ENCODE assay signal across 12 mouse cellular contexts in the genomic region with DNA sequence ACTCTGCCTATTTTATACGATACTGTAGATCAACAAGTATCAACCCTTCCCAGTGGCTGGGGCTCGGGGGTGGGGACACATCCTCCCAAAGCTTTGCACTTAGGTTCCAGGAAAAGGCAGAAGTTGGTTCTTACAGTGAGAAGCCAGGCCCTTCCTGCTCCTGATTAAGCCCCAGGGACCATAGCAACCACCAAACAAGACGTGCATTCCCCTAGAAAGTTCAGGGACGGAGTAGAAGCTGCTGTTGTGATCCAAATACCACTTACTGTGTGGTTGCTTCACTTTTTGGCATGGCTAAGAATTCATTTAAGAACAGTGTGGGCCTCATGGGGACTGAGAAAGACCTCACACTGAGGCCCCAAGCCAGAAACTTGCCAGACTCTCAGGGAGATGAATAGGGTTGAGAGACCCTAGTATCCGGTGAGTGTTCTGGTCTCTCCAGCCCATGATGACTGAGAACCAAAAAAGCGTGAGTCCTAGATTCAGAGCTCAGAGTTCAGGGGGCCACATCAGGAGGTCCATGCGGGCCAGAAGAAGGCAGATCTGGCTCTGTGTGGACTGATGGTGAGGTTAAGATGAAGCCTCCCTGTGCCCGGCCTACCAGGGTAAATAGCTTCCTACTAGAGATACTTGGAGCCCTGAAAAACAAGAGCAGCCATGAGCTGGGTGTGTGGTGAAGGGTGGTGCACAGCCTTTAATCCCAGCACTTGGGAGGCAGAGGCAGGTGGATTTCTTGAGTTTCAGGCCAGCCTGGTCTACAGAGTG. TPM values are rescaled to one million over a fixed set of nuclear protein-coding genes. Genes with fewer than 3 reads are reported as not detected.
DNase-seq lines count a peak whose midpoint lies in the region; ATAC-seq and TF ChIP-seq lines count a peak whose summit lies in the region.
"Had no signal": no experiment of that assay in that cellular context is flagged by ENCODE, and none has a peak within 500 bp of the region (broad histone marks: within the 10 kb centered on the region; RNA-seq: fewer than 3 reads in every experiment).

No protein-coding gene starts in this region.

- no peak overlapping the region for H3K27ac ChIP-seq in hindbrain, embryonic 13.5 days
- H3K27ac ChIP-seq in hindbrain, embryonic 11.5 days (ENCODE audit: low read depth, low read length), result no peak overlapping the region
- H3K27ac ChIP-seq in heart, embryonic 12.5 days (ENCODE audit: poor library complexity, severe bottlenecking), result no peak overlapping the region
- H3K27ac ChIP-seq in lung, embryonic 15.5 days, result peak overlapping the region; percentile 37
- H3K27ac ChIP-seq in left cerebral cortex, adult 2 months, result no peak overlapping the region
- H3K27ac ChIP-seq: neural tube, embryonic 13.5 days had no signal

- no peaks in the 10 kb centered on the region for H3K4me1 ChIP-seq in hindbrain, embryonic 13.5 days (replicated peaks)
- no peaks in the 10 kb centered on the region for H3K4me1 ChIP-seq in hindbrain, embryonic 11.5 days (replicated peaks; ENCODE audit: control insufficient read depth, insufficient read depth, low read length)
- peaks cover 11% of the 10 kb centered on the region for H3K4me1 ChIP-seq in heart, embryonic 12.5 days (replicated peaks)
- H3K4me1 ChIP-seq in lung, embryonic 15.5 days, result peaks cover 14% of the 10 kb centered on the region; the same call in 1 of the 2 replicates
- H3K4me1 ChIP-seq: neural tube, embryonic 13.5 days had no signal

- H3K36me3 ChIP-seq in hindbrain, embryonic 13.5 days, result no peaks in the 10 kb centered on the region
- no peaks in the 10 kb centered on the region for H3K36me3 ChIP-seq in hindbrain, embryonic 11.5 days (ENCODE audit: control insufficient read depth, insufficient read depth, low read length)
- H3K36me3 ChIP-seq in heart, embryonic 12.5 days, result no peaks in the 10 kb centered on the region
- no peaks in the 10 kb centered on the region for H3K36me3 ChIP-seq in lung, embryonic 15.5 days
- H3K36me3 ChIP-seq: neural tube, embryonic 13.5 days had no signal

- no peak overlapping the region for H3K4me2 ChIP-seq in hindbrain, embryonic 13.5 days
- no peak overlapping the region for H3K4me2 ChIP-seq in hindbrain, embryonic 11.5 days (replicated peaks; ENCODE audit: low read depth, low read length)
- no peak overlapping the region for H3K4me2 ChIP-seq in heart, embryonic 12.5 days
- no peak overlapping the region for H3K4me2 ChIP-seq in lung, embryonic 15.5 days
- H3K4me2 ChIP-seq: liver, embryonic 11.5 days; neural tube, embryonic 13.5 days had no signal

- 81% methylated on average over 8 of the region's 8 CpGs for WGBS in hindbrain, embryonic 13.5 days
- 78% methylated on average over 8 of the region's 8 CpGs for WGBS in hindbrain, embryonic 11.5 days
- 65% methylated on average over 8 of the region's 8 CpGs for WGBS in heart, embryonic 12.5 days
- WGBS in lung, embryonic 15.5 days, result 58% methylated on average over 8 of the region's 8 CpGs

- ATAC-seq in hindbrain, embryonic 13.5 days (ENCODE audit: low FRiP score), result no peak
- ATAC-seq in hindbrain, embryonic 11.5 days (ENCODE audit: low FRiP score), result no peak
- ATAC-seq in heart, embryonic 12.5 days (ENCODE audit: insufficient number of reproducible peaks, low FRiP score), result no peak
- ATAC-seq in lung, embryonic 15.5 days (ENCODE audit: borderline replicate concordance, extremely low read depth, low FRiP score, low TSS enrichment), result peak; percentile 58

- TF ChIP-seq CTCF in left cerebral cortex, adult 2 months (IDR thresholded peaks at IDR 0.05), result no peak

- no peak overlapping the region for H3K4me3 ChIP-seq in hindbrain, embryonic 13.5 days
- no peak overlapping the region for H3K4me3 ChIP-seq in hindbrain, embryonic 11.5 days (ENCODE audit: low read depth, low read length)
- H3K4me3 ChIP-seq in heart, embryonic 12.5 days, result no peak overlapping the region
- no peak overlapping the region for H3K4me3 ChIP-seq in lung, embryonic 15.5 days
- H3K4me3 ChIP-seq in left cerebral cortex, adult 2 months, result no peak overlapping the region
- H3K4me3 ChIP-seq: neural tube, embryonic 13.5 days had no signal

- no peak for DNase-seq in hindbrain, embryonic 11.5 days (ENCODE audit: low spot score)
- DNase-seq in adrenal gland, adult 8-10 months, result peak; percentile 58
- no peak for DNase-seq in thymus, postnatal 25 days
- no peak for DNase-seq in left cerebral cortex, adult 2 months (ENCODE audit: extremely low spot score in 1 of 2, low spot score in 2 of 2)
- DNase-seq in T-cell, adult 2 months (ENCODE audit: low spot score), result no peak
- DNase-seq: gastrocnemius, postnatal 36 days; thymus, adult 18-20 months had no signal

- intact Hi-C loops in left cerebral cortex, adult 2 months (cut with DNase I), result loop anchor here (1.0 to 10.0 kb wide), 3 partner anchors 73 to 287 kb away; partner anchors contain the start of gene Radil

- H3K27me3 ChIP-seq in hindbrain, embryonic 13.5 days, result no peaks in the 10 kb centered on the region
- no peaks in the 10 kb centered on the region for H3K27me3 ChIP-seq in hindbrain, embryonic 11.5 days (ENCODE audit: control insufficient read depth, insufficient read depth, low read length)
- no peaks in the 10 kb centered on the region for H3K27me3 ChIP-seq in heart, embryonic 12.5 days (replicated peaks)
- H3K27me3 ChIP-seq in lung, embryonic 15.5 days, result no peaks in the 10 kb centered on the region
- H3K27me3 ChIP-seq: neural tube, embryonic 13.5 days had no signal

- H3K9me3 ChIP-seq in hindbrain, embryonic 13.5 days, result no peaks in the 10 kb centered on the region
- no peaks in the 10 kb centered on the region for H3K9me3 ChIP-seq in hindbrain, embryonic 11.5 days (ENCODE audit: control insufficient read depth, low read length)
- no peaks in the 10 kb centered on the region for H3K9me3 ChIP-seq in heart, embryonic 12.5 days (replicated peaks)
- no peaks in the 10 kb centered on the region for H3K9me3 ChIP-seq in lung, embryonic 15.5 days
- H3K9me3 ChIP-seq: neural tube, embryonic 13.5 days had no signal

- H3K9ac ChIP-seq in hindbrain, embryonic 13.5 days, result 0 out of 2 replicates have a peak overlapping the region, but pooled peaks have one; percentile 13
- no peak overlapping the region for H3K9ac ChIP-seq in hindbrain, embryonic 11.5 days (ENCODE audit: low read depth, low read length)
- 0 out of 2 replicates have a peak overlapping the region, but pooled peaks have one; percentile 21 for H3K9ac ChIP-seq in heart, embryonic 12.5 days
- H3K9ac ChIP-seq in lung, embryonic 15.5 days, result no peak overlapping the region
- H3K9ac ChIP-seq: neural tube, embryonic 13.5 days had no signal

RNA-seq across cellular contexts. Expression of gene Tnrc18, which starts 24.1 kb away (rescaled TPM):
- 33.1 and 35.8 TPM in 2 replicates for polyA plus RNA-seq in hindbrain, embryonic 13.5 days (2015; fragmentation: Nextera tagmentation; extraction: Ambion mirVana)
- 30.7 and 44.0 TPM in 2 replicates for polyA plus RNA-seq in hindbrain, embryonic 11.5 days (2014; fragmentation: Nextera tagmentation; extraction: Ambion mirVana)
- total RNA-seq in adrenal gland, adult 8-10 months (2022), result 100 to 1,000 TPM in 1 of 4 experiments, 10 to 100 TPM in 3; 75.1 to 117 (median 96.9) TPM
- 31.7 and 34.7 TPM in 2 replicates for polyA plus RNA-seq in heart, embryonic 12.5 days (2016; fragmentation: Nextera tagmentation; extraction: Ambion mirVana)
- polyA plus RNA-seq in lung, embryonic 15.5 days (2015; fragmentation: Nextera tagmentation; extraction: Ambion mirVana), result 30.7 and 32.3 TPM in 2 replicates
- 100 to 1,000 TPM; 139 to 141 TPM for total RNA-seq in left cerebral cortex, adult 2 months (2021)

RNA-seq across cellular contexts. Expression of gene Fbxl18, which starts 53.7 kb away (rescaled TPM):
- 36.6 and 36.9 TPM in 2 replicates for polyA plus RNA-seq in hindbrain, embryonic 13.5 days (2015; fragmentation: Nextera tagmentation; extraction: Ambion mirVana)
- polyA plus RNA-seq in hindbrain, embryonic 11.5 days (2014; fragmentation: Nextera tagmentation; extraction: Ambion mirVana), result 12.1 and 14.5 TPM in 2 replicates
- total RNA-seq in adrenal gland, adult 8-10 months (2022), result 10 to 100 TPM; 14.0 to 18.5 (median 15.1) TPM
- 11.5 and 12.9 TPM in 2 replicates for polyA plus RNA-seq in heart, embryonic 12.5 days (2016; fragmentation: Nextera tagmentation; extraction: Ambion mirVana)
- polyA plus RNA-seq in lung, embryonic 15.5 days (2015; fragmentation: Nextera tagmentation; extraction: Ambion mirVana), result 11.1 and 13.5 TPM in 2 replicates
- 10 to 100 TPM; 31.5 to 33.2 TPM for total RNA-seq in left cerebral cortex, adult 2 months (2021)

Comparison
In these comparisons a context has a peak if more than half of its experiments do, and no peak if none do; other contexts are left out.
1. H3K9ac ChIP-seq: peak in hindbrain, embryonic 13.5 days (single experiment) and heart, embryonic 12.5 days (single experiment); none in hindbrain, embryonic 11.5 days (single experiment) and lung, embryonic 15.5 days (single experiment).